Mouse (Mus musculus) embryo, embryonic 9.5 days (tissue): ENCODE measurements around the gene Iqgap2.
A peak's percentile ranks its signal among the peaks of the same experiment; 100 is the strongest.

Experiments used
- DNase-seq: peaks from one replicate; pipeline ENCODE4 v3.0.0-alpha.2; 2017; ENCODE audit errors: extremely low spot score

The Iqgap2 gene

GRCm38 (mm10) chr13:95829431-95830171 is 62.1 kb downstream of the Iqgap2 start:
- no peak for DNase-seq

GRCm38 (mm10) chr13:95828616-95829015 is 63.1 kb downstream of the Iqgap2 start:
- DNase-seq = no peak

- no peak for DNase-seq
Measured at GRCm38 (mm10) chr13:95826178-95826577, 65.5 kb downstream of the Iqgap2 start.

GRCm38 (mm10) chr13:95822918-95823317 is 68.8 kb downstream of the Iqgap2 start:
- DNase-seq = no peak

- no peak for DNase-seq
Measured at GRCm38 (mm10) chr13:95820071-95820470, 71.7 kb downstream of the Iqgap2 start.

GRCm38 (mm10) chr13:95818941-95819340 is 72.8 kb downstream of the Iqgap2 start:
- DNase-seq = no peak

GRCm38 (mm10) chr13:95813643-95814042 is 78.1 kb downstream of the Iqgap2 start:
- DNase-seq = no peak

- DNase-seq = no peak
Measured at GRCm38 (mm10) chr13:95810796-95811195, 80.9 kb downstream of the Iqgap2 start.

- DNase-seq = peak; percentile 53
Measured at GRCm38 (mm10) chr13:95807106-95807750, 84.5 kb downstream of the Iqgap2 start.

- DNase-seq = peak; percentile 24
Measured at GRCm38 (mm10) chr13:95805469-95806166, 86.1 kb downstream of the Iqgap2 start.

- no peak for DNase-seq
Measured at GRCm38 (mm10) chr13:95804113-95804512, 87.6 kb downstream of the Iqgap2 start.

GRCm38 (mm10) chr13:95800925-95801324 is 90.8 kb downstream of the Iqgap2 start:
- DNase-seq = no peak

- no peak for DNase-seq
Measured at GRCm38 (mm10) chr13:95799322-95799721, 92.4 kb downstream of the Iqgap2 start.

- no peak for DNase-seq
Measured at GRCm38 (mm10) chr13:95798721-95799120, 93.0 kb downstream of the Iqgap2 start.

- DNase-seq = no peak
Measured at GRCm38 (mm10) chr13:95797530-95797929, 94.2 kb downstream of the Iqgap2 start.

GRCm38 (mm10) chr13:95794346-95794745 is 97.4 kb downstream of the Iqgap2 start:
- DNase-seq = no peak

GRCm38 (mm10) chr13:95790883-95791282 is 100.8 kb downstream of the Iqgap2 start:
- no peak for DNase-seq

GRCm38 (mm10) chr13:95788631-95789376 is 102.9 kb downstream of the Iqgap2 start:
- DNase-seq = no peak

GRCm38 (mm10) chr13:95782969-95783332 is 108.8 kb downstream of the Iqgap2 start:
- DNase-seq = no peak

GRCm38 (mm10) chr13:95782311-95782968 is 109.3 kb downstream of the Iqgap2 start:
- no peak for DNase-seq

- DNase-seq = no peak
Measured at GRCm38 (mm10) chr13:95780038-95780437, 111.7 kb downstream of the Iqgap2 start.

- no peak for DNase-seq
Measured at GRCm38 (mm10) chr13:95779261-95779660, 112.5 kb downstream of the Iqgap2 start.
